Mouse (Mus musculus) neutrophil, adult 5-6 weeks (primary cell): ENCODE results near the gene Zfp786. TPM values are rescaled to one million over a fixed set of nuclear protein-coding genes. Genes with fewer than 3 reads are reported as not detected.

Source experiments
- ATAC-seq: fragments of 151-379, 151-347 bp; 2 replicates; pipeline ENCODE4 v1.8.0; 2017; ENCODE audit warnings: mild to moderate bottlenecking, moderate TSS enrichment; ENCODE audit not compliant: insufficient number of reproducible peaks, poor library complexity, low FRiP score, severe bottlenecking; ENCODE audit errors: extremely low read depth
- total RNA-seq: library from RNA; stranded (forward); fragments of 200-1000 nt; gene quantifications from 2 replicates; pipeline ENCODE4 v1.2.3, GENCODE M21; 2017

Gene Zfp786
- total RNA-seq, 1 experiment from 2014 or later: not detected

DNA sequence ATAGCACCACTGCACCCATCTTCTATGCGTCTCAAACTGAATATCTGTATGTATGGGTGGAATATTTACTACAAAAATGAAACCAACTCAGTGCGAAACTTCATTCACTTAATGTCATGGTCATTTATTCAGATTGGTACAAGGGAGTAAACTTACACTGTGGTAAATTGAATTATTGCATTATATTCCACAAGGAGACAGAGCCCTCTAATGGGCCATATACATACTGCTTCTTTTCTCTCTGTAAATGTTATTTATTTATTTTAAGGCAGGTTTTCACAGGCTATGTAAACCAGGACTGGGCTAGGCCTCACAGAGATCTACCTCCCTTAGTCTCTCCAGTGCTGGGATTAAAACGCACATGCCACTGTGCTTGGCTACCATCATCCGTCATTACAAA lies 3.2 kb downstream of the Zfp786 start:
- ATAC-seq: no peak

- ATAC-seq: no peak
These were observed 6.4 kb downstream of the Zfp786 start for GRCm38 (mm10) chr6:47824241-47824640.

DNA sequence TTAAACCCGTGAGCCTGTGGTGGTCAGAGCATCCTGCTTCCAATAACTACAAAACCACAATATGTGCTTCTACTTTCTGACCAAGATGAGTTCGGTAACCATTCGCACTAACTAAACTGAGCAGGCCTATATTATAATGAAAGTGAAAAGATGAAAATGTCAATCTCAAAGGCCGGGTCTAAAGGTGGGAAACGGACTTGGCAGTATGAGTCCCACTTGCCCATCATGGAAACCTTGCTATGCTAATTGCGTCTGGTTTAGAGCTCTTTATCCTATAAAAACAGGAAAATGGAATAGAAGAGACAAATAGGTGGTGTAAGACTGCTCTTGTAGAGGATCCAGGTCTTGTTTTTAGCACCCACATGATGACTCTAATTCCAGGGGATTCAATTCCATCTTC lies 8.9 kb downstream of the Zfp786 start:
- no peak for ATAC-seq

DNA sequence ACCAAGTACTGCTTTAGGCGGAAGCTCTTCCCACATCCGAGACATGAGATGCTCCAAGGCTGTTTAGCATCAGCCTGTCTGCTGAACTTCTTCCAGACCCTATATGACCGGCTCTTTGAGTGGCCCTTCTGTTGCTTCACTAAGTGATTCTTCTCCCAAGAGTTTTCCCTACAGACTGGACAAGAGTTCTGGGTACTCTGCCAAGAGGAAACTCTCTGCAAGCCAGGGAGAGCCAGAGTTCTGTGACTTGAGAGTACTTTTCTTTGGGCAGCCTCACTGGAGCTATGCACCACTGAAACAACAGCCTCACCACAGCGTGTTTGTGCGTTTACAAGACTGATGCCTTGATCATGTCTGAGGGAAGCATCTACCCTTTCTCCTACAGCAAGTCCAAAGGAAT lies 9.4 kb downstream of the Zfp786 start:
- ATAC-seq: no peak

GRCm38 (mm10) chr6:47819626-47820325 lies 10.9 kb downstream of the Zfp786 start:
- 0 out of 2 replicates have a peak, but pooled peaks have one; percentile 6 for ATAC-seq

- ATAC-seq: no peak
These were observed 11.9 kb downstream of the Zfp786 start for GRCm38 (mm10) chr6:47818721-47819120.

- no peak for ATAC-seq
These were observed 14.5 kb downstream of the Zfp786 start for GRCm38 (mm10) chr6:47816151-47816550.

GRCm38 (mm10) chr6:47813257-47813878 lies 17.3 kb downstream of the Zfp786 start, which contains the start of gene Pdia4:
Pdia4 (minus strand) TSS chr6:47813430.
- ATAC-seq: peak; percentile 90

GRCm38 (mm10) chr6:47812271-47812915 lies 18.3 kb downstream of the Zfp786 start:
- no peak for ATAC-seq

- ATAC-seq: no peak
These were observed 19.3 kb downstream of the Zfp786 start for GRCm38 (mm10) chr6:47811324-47811723.

DNA sequence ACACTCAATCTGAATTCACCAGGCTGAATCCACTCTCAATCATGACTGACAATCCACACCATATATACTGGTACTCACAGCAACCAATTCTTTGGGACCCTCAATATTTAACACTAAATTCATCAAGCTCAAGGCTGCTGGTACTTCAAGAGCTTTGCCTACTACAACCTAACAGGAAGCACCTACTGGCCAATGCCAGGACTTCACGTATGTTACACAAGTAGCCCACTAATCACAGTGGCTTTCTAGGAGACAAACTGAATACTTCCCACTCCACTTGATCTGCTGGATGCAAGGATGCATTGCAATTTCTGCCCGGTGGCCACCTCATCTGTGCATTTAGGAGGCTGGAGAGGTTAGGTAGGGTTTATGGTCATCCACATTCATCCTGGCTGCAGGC lies 20.5 kb downstream of the Zfp786 start:
- ATAC-seq: no peak; the same call in 1 of the 2 replicates

- no peak for ATAC-seq
These were observed 21.6 kb downstream of the Zfp786 start for GRCm38 (mm10) chr6:47809053-47809452.

DNA sequence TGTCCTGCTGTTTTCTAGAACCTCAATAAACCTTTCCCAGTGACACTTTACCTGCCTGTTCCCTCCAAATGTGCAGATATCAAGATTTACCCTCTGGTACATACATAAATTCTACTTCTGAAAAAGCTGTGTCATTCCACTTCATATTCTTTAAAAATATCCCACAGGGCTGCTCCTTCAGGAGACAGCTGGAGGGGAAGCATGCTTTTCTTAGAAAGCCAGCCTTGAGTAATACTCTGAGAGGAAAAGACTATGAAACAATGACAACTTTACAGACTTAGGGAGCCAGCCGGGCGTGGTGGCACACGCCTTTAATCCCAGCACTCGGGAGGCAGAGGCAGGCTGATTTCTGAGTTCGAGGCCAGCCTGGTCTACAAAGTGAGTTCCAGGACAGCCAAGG lies 22.1 kb downstream of the Zfp786 start:
- no peak for ATAC-seq

- no peak for ATAC-seq
These were observed 23.2 kb downstream of the Zfp786 start for GRCm38 (mm10) chr6:47807419-47807818.

- ATAC-seq: no peak
These were observed 25.1 kb downstream of the Zfp786 start for GRCm38 (mm10) chr6:47805520-47805919.

DNA sequence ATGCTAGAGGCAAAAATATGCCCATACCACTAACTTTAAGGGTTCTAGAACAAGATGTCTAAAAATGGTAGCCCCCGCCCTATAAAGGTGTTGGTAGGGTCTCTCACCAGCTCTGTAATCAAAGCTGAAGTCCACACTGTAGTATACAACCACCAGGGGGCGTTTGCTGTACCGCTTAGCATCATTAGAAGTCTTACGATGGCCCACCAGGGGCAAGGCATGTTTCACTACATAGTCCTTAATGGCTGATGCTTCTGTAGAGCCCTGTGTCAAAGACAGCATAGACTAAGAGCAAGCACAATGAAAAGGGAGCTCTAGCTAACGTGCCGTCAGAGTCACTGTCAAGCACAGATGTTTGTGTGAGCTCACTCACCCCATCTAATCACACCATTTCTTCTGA lies 31.6 kb downstream of the Zfp786 start:
- peak; percentile 86 for ATAC-seq

DNA sequence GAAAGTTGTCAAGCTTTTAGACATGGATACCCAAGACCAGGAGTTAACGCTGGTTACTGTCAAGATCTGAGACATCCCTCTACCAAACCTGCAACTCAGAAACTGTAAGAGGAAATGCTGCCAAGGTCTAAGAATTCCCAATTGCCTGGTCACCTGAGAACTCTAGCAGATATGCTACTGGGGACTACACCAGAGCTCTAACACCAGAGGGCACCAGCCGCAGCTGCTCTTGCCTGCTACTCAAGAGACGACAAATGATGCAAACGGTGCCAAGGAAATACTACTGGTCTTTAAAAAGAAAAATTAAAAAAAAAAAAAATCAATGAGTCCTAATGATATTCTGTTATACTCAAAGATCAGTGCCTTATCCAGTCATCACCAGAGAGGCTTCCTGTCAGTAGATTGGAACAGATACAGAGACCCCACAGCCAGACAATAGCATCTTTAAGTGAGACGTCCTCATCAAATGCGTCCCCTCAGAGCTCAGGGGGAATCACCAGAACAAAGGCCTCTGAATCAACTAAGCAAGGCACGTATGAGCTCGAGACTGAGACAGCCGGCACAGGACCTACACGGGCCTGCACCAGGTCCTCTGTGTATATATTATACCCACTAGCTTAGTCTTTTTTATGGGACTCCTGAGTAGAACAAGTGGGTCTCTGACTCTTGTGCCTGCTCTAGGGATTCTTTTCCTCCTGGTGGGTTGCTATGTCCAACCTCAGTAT lies 36.4 kb downstream of the Zfp786 start:
- no peak for ATAC-seq

DNA sequence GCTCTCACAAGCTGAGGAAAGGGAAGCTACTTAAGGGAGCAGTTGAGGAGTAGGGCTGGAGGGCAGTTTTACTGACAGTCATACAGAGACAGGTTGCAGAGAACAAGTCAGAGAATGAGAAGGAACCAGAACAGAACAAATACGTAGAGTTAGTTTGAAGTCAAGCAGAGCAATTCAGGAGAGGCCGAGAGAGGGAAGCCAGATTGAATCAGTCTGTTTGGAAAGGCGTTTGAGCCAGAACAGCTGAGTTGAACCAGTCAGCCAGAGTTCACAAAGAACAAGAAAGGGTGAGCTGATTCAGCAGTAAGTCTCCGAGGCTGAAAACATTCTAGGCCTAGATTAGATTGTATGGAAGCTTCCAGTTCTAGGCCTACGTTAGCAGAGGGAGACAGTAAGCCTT lies 37.4 kb downstream of the Zfp786 start:
- ATAC-seq: no peak

DNA sequence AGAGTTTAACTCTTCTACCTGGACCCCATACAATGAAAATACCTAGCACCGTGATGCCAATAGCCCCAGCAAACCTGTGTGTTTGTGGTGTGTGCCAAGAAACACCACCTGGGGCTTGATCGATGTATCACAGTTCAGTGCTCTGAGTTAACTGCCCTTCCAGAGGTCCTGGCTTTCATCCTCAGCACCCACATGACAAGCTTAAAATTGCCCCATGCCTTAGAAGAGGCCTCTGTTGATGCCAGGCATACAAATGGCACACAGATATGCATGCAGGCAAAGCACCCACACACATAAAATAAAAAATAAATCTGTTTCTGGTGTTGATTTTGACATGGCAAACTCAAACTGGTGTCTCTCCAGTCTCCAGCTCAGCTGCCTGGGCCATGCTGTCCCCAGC lies 38.1 kb downstream of the Zfp786 start:
- no peak for ATAC-seq

DNA sequence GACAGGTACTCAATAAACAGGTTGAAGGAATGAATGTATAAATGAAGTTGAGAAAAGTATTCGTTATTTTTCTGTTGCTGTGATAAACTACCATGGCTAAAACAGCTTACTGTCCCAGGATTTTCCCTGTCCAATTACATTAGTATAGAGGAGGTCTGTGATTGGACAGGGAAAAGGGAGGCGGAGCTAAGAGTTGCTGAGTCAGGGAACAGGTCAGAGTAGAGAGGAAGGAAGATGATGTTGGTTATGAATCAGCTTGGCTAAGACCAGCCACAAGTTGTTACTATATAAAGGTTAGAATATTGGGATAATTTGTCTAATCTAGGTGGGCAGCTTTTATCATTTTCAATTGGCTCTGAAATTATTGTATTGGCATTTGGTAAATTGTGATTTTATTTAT lies 39.9 kb downstream of the Zfp786 start:
- ATAC-seq: no peak
